Mouse (Mus musculus) granulocyte monocyte progenitor cell, adult 5-6 weeks (primary cell): ENCODE data around the gene St5. TPM values are rescaled to one million over a fixed set of nuclear protein-coding genes. Genes with fewer than 3 reads are reported as not detected.

ENCODE experiments used
- ATAC-seq: replicated peaks from 2 replicates; pipeline ENCODE4 v1.8.0; 2016; ENCODE audit warnings: mild to moderate bottlenecking, moderate TSS enrichment, inconsistent platforms; ENCODE audit not compliant: poor library complexity, severe bottlenecking
- total RNA-seq, 2 experiments: library from RNA; stranded (forward) in 1 of 2; stranded (reverse) in 1 of 2; fragments of 200-712, 200-1000 nt in 1 of 2; fragments of >200 nt in 1 of 2; fragmentation: Nextera tagmentation in 1 of 2; gene quantifications; 2 replicates each; pipeline ENCODE4 v1.2.3; 2014 to 2017

The St5 gene
- total RNA-seq (2014; fragmentation: Nextera tagmentation) (0.49 TPM in 1 of 2 replicates, not detected in the other), total RNA-seq (2017) (0.72 and 1.6 TPM in 2 replicates)

DNA sequence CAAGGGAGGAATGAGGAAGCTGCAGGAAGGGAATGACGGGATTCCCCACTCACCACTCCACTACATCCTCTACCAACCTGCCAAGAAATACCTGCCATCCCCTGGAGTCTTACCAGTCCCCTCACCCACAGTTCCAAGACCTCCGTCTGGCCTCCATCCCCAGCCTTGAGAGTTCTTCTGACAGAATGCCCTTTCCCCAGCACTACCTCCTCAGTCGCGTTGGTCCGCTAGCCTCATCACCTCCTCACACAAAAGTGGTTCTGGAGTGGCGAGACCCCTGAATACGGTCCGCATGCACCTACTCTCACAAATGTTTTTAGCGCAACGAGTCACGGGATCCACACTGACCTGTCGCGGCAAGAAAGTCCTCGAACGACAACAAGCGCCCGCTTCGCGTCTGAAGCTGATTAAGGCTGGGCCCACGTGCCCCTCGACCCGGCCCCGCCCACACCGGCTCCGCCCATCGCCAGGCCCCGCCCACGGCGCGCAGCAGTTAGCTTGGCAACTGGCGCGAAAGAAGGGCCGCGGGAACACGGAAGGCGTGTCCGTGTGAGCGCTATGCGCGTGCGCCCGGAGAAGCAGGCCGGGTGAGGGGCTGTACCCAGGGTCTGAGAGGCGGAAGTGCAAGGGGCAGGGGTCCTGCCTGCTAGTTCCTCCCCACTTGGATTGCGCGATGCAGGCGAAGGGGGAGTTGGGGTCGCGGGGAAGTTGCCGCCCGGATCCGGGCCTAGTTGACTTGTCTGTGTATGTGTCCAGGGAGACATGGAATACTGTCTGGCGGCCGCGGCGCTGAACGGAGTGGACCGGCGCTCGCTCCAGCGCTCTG lies at the start of gene St5, which contains the start of gene Akip1:
Gene St5 (minus strand): TSS at position 416 of the 826 bp plus-strand sequence.
Gene Akip1 (plus strand): TSS at position 501 of the 826 bp plus-strand sequence.
- peak; percentile 92 for ATAC-seq

DNA sequence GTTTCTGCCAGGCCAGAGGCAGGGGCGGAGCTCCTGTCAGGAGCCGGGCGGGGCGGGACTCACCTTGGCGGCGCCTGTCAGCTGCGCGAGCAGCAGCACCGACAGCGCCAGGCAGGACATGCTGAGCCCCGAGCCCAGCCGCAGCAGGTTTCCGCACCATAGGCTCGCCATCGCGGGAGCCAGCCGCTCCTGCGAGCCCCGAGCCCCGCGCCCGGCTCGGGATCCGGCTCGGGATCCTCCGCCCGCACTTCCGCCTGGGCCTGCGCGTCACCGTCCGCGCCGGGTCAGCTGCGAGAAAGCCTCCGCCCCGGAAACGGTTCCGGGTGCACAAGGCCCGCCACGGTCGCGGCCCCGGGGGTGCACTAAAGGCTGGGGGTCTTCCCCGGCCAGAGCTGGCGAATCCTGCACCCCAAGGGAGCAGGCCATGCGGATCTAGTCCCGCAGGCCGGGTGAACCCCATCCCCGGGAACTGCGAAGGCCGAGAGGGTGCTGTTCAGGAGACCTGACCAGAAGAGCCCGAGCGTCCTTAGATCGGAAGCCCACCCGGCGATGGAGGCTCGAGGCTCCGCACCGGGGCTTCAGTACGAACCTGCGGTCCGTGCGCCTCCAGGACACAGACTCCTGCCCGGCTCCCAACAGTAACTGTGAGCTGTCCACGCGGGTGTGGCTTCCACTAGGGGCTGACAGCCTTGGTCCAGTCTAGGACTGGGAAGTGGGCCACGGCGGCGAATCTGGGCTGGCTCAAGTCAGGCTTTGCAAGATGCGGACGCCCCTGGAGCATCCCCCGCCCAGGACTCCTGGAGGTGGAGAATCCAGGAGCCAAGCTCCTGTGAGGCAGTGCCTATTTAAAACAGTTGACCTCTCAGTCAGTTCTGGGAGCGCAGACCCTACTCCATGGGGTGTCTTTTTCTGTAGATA lies 48.9 kb upstream of the St5 start, which contains the start of gene Tmem9b:
Gene Tmem9b (minus strand): TSS at position 868 of the 918 bp plus-strand sequence.
- ATAC-seq, result peak; percentile 90

DNA sequence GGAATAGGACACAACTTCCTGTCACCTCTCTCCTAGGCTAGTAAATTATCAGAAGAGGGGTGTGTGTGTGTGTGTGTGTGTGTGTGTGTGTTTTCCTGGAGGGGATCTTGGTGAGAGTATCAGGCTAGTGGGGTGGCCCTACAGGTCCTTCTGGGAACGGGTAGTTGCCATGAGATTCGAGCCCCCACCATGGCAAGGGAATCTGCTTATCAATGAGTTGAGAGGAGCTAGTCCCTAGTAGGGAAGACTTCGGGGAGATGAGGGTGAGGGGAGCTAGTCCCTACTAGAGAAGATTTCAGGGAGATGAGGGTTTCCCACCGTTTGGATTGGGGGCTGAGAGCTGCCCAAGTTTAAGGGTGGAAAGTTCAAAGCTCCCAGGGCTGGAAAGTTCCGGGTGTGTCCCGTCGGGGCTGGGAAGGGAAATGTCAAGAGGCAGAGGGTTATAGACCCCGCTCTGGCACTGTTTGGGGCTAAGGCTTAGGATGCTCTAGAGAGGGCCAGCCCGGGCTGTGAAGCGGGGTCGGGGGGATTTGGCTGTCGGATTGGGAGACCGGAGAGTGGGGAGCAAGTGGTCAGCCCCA lies 48.1 kb upstream of the St5 start:
- ATAC-seq, result 0 out of 2 replicates have a peak, but pooled peaks have one; percentile 3

DNA sequence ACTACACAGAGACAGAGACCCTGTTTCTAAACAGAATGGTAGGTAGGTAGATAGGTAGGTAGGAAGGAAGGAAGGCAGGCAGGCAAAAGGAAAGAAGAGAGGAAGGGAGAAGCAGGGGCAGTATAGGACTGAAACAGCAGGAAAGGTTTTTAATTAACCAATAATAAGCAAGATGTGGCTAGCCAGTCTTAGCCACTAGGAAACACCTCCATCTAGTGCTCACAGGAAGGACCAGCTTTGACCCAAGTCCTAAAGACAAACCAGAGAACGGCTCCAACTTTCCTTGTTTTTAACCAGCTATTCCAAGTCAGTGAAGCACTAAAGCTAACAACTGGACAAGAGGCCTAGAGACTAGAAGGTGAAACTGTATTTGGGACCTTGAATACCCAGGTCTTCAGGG lies 44.3 kb upstream of the St5 start:
- ATAC-seq, result no peak

DNA sequence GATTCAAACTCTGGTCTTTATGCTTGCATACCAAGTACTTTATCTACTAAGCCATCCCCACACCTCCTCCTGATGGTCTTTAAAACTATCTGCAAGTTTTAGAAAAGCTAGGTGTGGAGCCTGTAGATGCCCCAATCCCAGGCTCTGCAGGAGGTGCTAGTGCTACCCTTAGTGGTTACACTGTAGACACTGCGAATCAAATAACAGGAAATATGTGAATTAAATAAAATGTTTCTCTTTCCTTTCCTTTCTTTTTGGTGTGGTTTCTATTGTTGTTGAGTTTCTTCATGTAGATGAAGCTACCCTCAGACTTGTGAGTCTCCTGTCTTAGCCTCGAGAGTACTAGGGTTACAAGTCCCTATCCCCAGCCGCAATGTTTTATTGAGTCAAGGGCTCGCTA lies 38.3 kb upstream of the St5 start:
- no peak for ATAC-seq

DNA sequence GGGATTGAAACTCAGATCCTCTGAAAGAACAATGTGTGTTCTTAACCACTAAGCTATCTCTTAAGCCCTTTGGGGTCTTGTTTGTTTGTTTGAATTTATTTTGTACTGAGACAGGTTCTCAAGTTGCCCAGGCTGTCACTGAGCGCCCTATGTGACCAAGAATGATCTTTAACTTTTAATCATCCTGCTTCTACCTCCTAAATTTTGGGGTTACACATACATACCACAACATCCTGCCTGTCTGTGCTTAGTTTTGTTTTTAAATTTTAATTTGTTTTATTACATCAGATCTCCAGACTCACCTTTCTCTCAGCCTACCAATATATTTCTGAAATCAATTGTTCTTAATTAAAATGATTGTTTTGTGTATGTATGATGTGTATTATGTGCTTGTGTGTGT lies 37.7 kb upstream of the St5 start:
- ATAC-seq, result no peak

DNA sequence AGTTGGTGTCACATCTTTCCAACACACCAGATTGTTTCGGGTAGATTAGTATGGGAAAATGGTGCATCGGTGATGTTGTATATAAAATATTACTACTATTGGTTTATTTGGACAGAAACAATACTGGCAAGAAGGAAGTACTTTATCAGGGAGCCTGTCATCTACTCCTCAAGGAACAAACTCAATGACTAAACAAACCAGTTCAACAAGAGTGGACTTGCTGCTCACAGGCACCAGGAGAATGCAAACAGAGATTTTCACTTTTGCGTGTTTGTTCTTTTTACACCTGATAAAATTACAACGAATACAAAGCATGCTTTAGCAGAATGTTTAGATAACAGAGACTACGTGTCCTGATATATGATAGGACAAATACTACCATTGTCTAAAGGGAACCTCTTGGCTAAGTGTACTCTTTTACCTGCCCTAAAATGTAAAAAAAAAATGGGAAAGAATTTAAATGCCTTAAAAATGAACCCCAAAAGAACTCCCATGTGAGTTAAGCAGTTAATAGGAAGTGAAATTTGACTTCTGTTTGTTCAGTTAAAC lies 36.5 kb upstream of the St5 start:
- no peak for ATAC-seq

DNA sequence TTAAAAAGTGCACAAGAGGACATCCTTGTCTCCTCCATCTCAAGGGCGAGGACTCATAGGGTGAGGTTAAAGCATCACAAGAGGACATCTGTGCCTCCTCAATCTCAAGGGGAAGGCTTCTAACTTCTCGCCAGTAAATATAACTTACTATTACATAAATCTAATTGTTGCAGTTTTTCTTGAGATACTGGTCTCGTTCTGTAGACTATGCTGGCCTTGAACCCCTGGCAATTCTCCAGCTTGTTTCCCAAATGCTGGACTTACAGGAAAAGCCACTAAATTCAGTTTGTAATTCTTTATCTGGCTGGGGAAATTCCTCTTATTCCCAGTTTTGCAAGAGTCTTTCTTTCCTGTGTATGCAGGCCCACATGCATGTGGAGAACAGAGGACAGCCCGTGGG lies 31.4 kb upstream of the St5 start:
- no peak for ATAC-seq

DNA sequence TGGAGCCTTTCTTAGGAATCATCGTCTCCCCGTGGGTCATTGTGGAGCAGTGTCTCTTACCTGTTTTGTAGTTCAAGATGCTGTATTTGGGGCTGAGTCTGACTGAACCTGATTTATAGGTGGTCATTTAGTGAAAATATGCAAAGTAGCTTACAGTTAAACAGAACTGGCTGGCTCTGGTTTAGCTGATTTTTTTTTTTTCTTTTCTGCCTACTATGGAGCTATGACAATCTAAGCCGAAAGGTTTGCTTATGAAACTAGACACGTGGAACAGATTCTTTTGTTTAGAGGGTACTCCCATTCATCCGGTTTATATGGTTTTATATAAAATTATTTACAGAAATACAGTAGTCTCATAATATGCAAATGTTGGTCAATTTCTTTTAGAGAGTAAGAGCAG lies 28.2 kb upstream of the St5 start, which contains the start of gene Ascl3:
Gene Ascl3 (minus strand): TSS at position 101 of the 400 bp plus-strand sequence.
- no peak for ATAC-seq

DNA sequence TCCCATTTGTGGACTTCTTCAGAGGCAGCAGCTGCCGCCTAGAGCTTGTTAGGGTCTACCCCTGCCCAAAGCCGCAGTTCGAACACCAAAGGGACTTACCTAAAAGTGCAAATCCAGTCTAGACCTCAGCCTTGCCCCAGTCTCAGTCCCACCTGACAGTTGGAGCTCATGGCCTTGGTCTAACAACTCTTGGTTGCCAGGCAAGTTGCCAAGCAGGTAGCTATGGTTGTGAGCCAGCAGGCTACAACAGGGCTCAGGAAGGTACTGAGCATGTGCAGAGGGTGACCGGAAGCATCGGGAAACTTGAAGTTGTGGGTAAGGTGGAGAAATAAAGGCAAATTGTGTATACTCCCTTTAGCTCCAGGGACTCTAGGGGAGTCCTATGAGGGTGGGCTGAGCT lies 20.3 kb upstream of the St5 start, which contains the start of gene BC051019:
Gene BC051019 (minus strand): TSS at position 154 of the 400 bp plus-strand sequence.
- no peak for ATAC-seq

DNA sequence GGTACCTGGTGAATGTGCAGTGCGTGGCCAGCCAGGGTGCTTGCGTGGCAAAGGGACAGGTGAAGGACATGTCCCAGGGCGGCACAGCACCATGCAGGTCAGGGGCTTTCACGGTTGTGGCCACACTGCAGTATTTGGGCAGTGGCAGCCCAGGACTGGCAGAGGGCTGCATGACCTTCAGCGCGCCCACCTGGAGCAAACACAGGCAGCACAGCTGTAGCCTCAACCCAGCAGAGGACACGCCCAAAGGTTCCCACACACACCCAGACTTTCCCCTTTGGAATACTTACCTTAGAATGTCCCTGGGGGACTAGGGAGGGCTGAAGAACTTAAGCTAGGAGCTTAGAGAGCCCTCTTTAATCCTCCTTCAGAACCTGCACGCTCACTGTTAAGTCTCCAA lies 19.7 kb upstream of the St5 start:
- no peak for ATAC-seq

DNA sequence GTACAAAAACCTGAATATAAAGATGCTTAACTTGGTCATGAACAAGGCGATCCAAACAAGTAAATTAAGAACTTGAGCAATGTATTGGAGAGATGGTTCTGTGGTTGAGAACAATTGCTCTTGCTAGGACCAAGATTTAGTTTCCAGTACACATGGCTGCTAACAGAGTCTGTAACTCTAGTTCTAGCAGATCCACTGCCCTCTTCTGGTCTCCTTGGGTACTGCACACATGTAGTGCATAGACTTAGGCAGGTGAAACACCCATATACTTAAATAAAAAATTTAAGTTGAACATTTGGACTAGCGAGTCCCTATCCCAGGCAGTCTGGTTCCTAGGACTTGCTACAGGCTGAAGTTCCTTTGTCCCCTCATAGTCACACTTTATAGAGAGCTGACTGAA lies 19.2 kb upstream of the St5 start:
- no peak for ATAC-seq

DNA sequence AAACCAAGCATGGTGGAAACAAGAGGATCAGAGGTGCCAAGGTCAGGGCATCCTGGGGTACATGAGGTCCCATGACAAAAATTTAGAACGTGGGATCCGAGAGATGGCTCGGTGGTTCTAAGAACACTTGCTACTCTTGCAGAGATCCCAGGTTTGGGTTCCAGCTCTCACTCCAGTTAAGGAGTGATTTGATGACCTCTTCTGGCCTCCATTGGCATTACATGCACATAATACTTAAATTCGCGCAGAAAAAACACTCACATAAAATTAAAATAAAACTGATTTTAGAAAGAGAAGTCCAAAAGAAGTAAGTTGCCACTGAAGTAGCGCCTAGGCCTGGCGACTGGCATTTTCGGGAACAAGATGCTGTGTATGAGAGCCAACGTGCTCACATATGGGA lies 15.9 kb upstream of the St5 start:
- ATAC-seq, result peak; percentile 39; the same call in 1 of the 2 replicates

DNA sequence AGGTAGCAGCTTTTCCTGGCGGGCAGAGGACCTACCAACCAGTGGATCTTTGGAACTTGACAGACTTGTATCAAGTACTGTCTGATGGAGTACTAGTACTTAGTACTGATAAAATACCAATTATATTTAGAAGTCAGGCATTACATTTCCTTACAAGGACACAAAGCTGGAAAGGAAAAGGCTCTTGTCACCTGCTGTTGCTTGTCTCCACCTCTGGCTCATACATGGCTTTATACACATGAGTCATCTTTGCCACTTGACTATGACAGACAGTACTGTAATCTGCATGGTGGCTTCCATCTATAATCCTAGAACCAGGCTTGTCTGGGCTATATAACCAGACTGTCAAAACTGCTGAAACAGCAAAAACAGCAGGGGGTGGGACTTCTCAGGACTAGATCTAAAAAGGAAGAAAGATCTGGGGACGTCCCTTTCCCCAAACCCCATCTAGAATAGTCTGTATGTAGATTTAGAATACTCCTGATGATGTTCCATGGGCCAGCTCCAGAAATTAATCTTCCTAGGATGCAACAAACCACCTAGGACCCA lies 10.1 kb upstream of the St5 start:
- ATAC-seq, result no peak

DNA sequence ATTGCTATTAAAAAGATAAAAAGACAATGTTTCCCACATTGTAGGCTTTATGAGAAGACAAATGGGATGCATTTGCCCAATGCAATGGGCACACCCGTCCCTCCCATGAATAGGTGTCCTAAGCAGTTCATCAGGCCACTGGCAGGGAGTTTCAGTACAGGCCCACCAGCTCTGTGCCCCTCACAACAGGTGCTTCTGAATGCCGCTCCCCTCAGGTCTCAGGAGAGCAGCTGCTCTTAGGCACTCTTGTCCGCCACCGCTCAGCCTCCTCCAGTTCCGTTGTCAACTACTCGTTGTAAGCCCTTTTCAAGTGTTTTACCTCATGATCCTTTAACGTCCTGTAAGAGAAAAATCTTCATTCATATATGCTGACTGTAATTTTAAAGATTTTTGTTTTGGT lies 8.8 kb upstream of the St5 start:
- no peak for ATAC-seq

DNA sequence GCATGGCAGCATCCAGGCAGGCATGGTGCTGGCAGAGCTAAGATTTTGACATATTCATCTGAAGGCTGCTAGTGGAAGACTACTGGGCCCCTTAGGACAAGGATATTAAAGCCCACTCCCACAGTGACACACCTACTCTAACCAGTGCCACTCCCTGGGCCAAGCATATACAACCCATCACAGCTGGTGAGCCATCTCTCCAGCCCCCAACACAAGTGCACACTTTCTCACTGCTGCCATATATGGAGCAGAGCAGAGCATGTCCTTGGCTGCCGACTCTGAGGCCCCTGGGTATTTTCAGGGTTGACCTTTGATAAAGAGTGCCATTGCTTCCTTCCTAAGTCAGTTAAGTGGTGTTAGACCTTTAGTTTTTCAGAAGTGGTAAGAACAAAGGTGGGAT lies 6.7 kb upstream of the St5 start:
- ATAC-seq, result no peak

DNA sequence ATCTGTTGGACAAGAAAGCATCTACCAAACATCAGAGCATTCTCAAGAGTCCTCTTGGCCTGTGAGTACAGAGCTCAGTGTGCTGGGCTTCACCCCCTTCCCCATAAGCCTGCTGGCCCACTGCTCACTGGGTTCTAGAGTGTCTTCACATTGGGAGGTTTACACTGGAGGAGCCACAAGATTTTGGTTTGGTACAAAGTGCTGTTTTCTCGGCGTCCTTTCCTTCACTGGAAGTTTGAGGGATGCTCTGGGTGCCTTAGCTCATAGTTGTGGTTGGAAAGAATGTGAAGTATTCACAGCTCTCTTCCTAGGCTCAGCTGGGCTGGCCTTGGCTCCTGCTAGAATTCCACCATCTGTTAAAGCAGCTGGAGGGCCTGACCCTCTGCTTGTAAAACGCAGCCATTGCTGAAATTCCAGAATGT lies 5.6 kb upstream of the St5 start:
- no peak for ATAC-seq

DNA sequence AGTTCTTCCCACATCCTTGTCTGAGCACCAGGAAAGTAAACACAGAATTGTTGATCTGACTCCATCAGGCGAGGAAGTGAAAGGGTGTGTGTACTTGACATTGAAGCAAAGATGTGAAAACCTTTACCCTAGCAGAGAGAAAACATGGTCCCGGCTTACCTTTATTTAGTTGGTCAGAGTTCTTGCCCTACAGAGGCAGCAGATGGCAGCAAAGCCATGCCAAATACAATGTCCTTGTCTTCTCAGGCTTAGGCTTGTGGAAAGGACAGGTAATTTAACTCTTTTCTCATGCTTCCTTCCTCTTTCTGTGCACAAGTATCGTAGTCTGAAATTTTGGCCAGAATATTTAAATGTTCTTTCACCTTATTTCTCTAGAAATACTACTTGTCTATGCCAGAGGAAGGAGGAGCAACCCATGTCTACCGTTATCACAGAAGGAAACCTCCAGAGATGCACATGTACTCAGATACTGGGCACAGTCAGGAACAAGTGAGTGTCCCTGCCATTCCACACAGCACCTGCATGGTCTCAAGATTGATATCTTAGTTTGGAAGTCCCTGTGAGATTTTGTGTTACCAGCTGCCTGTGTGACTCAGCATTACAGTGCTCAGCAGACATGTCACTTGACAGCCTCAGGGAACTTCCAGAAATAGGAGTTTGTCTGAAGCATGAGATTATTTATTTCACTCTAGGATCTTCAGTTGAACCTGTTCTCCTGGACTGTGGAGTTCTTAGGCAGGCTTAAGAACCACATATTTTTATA lies 3.8 kb upstream of the St5 start:
- ATAC-seq, result 0 out of 2 replicates have a peak, but pooled peaks have one; percentile 15

DNA sequence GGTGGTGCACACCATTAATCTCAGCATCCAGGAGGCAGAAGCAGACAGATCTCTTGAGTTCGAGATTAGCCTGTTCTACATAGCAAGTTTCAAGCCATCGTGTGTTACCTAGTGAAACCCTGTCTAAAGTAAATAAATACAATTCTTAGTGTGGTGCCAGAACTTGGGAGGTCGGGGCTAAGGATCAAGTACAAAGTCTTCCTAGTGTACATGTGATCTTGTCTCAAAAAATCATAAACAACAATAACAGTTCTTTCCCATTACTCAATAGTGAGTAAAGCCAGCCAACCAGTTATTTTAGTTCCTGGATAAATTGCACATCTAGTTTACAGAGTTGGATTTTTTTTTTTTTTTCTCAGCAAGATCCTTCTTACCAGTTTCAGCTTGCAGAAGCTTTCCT lies 1.1 kb upstream of the St5 start:
- no peak for ATAC-seq
